Mouse (Mus musculus): ENCODE data around the gene Slc44a2. TPM values are rescaled to one million over a fixed set of nuclear protein-coding genes. Genes with fewer than 3 reads are reported as not detected.
A peak's percentile ranks its signal among the peaks of the same experiment; 100 is the strongest.
"Not testable (repeated sequence)": the region's sequence is repeated elsewhere in the genome, so short reads cannot be mapped to it uniquely, and the experiment has no call there.

Slc44a2 gene
- total RNA-seq (2021), result 10 to 100 TPM; 40.3 to 50.5 TPM
- long read RNA-seq, experiment 1, transcript Slc44a2-210 (22 exons, 3,478 nt), result major isoform, 10 of 56 reads
- long read RNA-seq, experiment 1, partial matches to known transcripts, result 7 of 56 reads
- long read RNA-seq, experiment 1, other reads (novel, unspliced or antisense), result 39 of 56 reads
- long read RNA-seq, experiment 2, transcript Slc44a2-210 (22 exons, 3,478 nt), result major isoform, 5 of 39 reads
- long read RNA-seq, experiment 2, partial matches to known transcripts, result 6 of 39 reads
- long read RNA-seq, experiment 2, other reads (novel, unspliced or antisense), result 28 of 39 reads

DNA sequence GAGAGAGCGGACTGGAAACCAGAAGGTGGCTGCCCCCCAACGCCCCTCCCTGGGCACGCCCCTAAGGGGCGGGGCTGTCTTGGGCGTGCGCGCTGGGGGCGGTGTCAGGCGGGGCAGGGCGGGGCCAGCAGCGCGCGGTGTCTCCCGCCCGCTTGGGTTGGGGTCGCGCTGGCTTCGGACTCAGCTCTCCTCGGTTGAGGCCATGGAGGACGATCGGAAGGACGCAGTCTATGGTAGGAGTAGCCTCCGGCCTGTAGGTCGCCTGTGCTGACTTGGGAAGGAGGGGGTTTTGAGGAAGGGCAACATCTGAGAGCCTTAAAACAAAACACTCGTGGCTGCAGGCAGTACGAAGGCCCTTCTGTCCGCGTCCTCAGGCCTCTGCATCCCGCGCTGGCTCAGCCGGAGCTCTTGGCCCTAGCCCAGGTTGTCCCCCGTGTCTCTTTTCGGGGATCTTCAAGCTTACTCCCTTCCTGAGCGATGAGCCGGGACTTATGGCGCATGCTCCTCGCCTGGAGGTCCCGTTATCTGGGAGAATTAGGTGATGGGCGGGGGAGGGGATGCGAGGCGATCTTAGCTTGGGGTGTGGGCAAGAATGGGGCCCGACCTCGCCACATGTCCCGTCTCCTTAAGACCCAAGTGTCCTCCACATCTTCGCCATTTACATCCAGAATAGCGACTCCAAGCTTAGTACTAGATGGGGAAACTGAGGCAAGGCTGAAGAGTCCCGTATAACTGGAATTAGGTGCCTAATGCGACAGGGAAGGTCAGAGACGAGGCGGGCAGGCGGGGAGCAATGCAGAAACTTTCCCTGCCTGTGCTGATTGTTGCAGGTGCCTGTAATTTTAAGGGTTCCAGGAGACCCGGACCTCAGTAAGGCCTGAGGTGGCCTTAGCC lies at the start of gene Slc44a2:
TSS of gene Slc44a2 (plus strand) at position 80 of the 894 bp plus-strand sequence.
- peak; percentile 75 to 85 for DNase-seq (ENCODE audit: low spot score in 2 of 2)

- DNase-seq (ENCODE audit: low spot score in 2 of 2), result no peak
These were observed 48.1 kb upstream of the Slc44a2 start for GRCm38 (mm10) chr9:21272391-21272790.

- DNase-seq (ENCODE audit: low spot score in 2 of 2), result no peak
These were observed 47.4 kb upstream of the Slc44a2 start for GRCm38 (mm10) chr9:21273094-21273493.

DNA sequence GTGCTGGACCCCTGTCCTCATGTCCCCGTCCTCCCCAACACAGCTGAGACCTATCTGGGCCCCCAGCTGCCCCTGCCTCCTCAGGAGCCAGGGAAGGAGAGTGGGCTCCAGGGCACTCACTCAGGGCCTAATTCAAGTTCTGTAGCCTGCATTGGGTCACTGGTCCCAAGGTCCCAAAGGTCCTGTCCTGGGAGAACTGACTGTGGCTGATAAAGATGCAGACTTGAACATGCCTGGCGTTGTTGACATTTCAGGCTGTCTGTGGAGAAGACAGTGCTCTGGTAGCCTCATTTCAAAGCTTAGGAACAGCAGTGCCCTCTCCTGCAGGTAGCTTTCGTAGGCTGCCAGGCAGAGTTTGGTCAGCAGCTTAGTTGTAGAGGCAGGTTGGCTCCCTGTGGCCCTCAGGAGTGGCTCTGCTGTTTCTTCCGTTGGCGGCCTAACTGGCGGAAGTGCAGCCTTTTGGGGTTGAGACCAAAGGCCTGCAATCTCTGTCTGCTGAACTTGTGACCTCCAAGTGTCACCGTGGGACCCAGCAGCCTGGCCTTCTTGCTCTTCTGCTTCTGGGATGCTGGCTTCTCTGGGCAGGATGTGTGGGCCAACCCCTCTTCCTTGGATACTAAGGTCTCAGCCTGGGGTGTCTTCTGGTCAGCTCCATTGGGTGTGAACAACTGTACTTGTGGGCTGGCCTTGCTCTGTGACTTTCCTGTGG lies 46.8 kb upstream of the Slc44a2 start:
- DNase-seq (ENCODE audit: low spot score in 2 of 2), result no peak

- DNase-seq (ENCODE audit: low spot score in 2 of 2), result no peak
These were observed 46.2 kb upstream of the Slc44a2 start for GRCm38 (mm10) chr9:21274336-21274735.

- DNase-seq (ENCODE audit: low spot score in 2 of 2), result no peak
These were observed 45.3 kb upstream of the Slc44a2 start for GRCm38 (mm10) chr9:21275013-21275710.

DNA sequence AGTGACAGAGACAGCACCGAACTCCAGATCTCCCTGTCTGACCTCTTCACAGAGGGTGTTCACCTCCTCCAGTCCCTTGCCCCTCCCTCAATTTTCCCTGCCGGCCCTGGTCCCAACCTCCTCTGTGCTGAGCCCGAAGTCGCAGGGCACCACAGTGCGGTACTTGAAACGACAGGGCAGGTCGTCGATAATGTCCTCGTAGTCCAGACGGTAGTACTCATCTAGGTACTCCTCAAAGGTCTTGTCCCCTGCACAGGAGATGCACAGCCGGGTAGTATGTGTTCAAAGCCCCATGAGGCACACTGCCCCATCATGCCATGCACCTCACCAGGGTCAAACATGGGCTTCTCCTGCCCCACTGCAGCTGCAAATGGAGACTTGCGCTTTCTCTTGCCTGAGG lies 44.8 kb upstream of the Slc44a2 start:
- DNase-seq (ENCODE audit: low spot score in 2 of 2), result no peak

DNA sequence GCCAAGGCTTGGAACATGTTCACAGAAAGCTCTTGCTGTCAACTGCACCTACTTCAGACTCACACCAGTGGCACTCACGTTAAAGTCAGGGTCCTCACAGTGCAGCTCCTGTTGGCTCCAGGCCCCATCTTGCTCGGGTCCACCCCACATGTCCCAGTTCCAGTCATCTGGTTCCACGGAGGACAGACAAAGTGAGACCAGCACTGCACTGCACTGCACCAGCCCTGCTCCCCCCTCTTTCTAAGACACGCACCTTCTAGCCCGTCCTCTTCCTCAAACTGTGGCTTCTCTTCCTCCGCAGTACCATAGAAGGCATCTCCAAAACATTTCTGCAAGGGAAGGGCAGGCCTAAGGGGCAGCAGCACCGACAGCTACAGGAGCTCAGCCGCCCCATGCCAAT lies 44.2 kb upstream of the Slc44a2 start:
- no peak for DNase-seq (ENCODE audit: low spot score in 2 of 2)

GRCm38 (mm10) chr9:21277776-21278175 lies 42.7 kb upstream of the Slc44a2 start:
- DNase-seq (ENCODE audit: low spot score in 2 of 2), result no peak

DNA sequence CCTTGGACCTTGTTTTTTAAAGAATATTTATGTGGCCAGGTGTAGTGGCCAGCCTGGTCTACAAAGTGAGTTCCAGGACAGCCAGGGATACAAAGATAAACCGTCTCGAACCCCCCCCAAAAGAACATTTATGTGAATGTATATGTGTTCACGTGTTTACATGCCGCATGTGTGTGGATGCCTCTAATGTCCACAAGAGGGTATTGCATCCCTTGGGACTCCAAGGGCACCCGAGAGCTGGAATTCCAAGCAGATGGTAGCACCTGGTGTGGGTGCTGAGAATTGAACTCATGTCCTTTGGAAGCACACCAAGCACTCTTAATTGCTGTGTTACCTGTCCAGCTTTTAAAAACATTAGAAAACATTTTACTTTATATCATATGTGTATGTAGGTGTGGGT lies 36.9 kb upstream of the Slc44a2 start:
- DNase-seq (ENCODE audit: low spot score in 2 of 2), result no peak

DNA sequence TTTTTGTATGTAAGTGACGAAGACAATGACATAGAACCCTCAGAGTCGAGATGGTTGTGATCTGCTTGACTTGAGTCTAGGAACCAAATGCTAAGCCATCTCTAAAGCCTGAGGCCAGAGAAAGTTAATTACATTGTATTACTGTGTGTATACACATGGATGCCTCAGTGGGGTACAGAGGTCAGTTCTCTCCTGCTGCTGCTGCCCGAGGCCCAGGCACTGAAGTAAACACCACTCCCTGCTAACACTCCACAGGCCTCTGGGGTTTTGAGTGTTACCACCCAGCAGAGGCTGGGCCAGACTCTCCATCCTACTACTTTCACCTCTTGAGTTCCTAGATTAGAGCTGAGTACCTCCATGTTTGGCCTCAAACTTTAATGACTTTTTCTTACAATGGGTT lies 36.5 kb upstream of the Slc44a2 start:
- no peak for DNase-seq (ENCODE audit: low spot score in 2 of 2)

DNA sequence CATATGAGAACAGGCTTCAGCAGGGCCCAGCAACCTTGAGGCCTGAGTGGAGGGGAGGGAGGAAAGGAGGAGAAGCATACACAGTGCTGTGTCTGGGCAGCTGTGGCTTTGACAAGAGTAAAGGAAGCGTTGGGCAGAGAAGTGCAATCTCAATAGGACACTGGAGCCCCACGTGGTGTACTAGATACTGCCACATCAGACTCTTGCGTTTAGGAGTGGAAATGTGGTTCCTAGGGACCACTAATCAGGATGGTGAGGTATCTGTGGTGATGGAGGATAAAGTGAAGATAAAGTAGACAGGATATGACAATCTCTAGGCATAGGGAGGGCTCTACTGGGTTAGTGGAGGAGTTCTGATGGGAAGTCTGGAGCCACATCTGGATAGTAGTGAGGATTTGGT lies 33.7 kb upstream of the Slc44a2 start:
- no peak for DNase-seq (ENCODE audit: low spot score in 2 of 2)

DNA sequence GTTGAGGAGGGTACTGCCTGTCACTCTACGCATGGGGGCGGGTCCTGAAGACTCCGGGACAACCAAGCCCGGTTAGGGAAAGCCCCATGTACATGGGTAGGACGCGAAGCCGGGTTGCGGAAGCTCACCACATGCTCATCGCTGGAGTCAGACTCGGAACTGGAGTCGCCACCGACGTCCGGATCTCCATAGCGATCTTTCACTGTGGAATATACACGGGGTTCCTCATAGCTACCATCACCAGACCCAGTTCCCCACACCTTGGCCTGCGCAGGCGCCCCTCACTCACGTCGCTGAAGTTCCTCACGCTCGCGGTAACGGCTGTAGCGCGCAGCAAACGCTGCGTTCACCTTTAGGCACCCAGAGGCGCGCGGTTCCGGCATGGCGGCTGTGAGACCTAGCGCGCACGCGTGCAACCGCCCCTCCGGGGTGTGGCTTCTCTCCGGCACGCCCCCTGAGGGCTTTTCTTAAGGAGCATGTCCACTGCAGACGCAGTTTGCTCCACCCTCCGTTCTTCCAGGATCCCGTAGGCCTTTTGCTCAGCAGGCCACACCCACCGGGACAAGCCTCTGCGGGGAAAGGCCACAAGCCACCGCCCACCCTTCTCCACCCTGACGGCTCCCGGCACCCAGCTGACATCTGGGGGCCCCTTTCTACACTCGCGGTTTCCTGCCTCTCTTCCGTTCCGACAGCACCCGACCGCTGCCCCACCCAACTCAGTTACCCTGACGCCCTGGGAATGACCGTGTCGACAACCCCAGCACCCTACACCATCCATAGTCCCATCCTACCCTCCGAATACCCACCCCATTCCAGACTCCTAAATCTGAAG lies 32.7 kb upstream of the Slc44a2 start, which contains the start of gene Kri1:
TSS of gene Kri1 (minus strand) at position 399 of the 832 bp plus-strand sequence.
- peak; percentile 94 to 96 for DNase-seq (ENCODE audit: low spot score in 2 of 2)

DNA sequence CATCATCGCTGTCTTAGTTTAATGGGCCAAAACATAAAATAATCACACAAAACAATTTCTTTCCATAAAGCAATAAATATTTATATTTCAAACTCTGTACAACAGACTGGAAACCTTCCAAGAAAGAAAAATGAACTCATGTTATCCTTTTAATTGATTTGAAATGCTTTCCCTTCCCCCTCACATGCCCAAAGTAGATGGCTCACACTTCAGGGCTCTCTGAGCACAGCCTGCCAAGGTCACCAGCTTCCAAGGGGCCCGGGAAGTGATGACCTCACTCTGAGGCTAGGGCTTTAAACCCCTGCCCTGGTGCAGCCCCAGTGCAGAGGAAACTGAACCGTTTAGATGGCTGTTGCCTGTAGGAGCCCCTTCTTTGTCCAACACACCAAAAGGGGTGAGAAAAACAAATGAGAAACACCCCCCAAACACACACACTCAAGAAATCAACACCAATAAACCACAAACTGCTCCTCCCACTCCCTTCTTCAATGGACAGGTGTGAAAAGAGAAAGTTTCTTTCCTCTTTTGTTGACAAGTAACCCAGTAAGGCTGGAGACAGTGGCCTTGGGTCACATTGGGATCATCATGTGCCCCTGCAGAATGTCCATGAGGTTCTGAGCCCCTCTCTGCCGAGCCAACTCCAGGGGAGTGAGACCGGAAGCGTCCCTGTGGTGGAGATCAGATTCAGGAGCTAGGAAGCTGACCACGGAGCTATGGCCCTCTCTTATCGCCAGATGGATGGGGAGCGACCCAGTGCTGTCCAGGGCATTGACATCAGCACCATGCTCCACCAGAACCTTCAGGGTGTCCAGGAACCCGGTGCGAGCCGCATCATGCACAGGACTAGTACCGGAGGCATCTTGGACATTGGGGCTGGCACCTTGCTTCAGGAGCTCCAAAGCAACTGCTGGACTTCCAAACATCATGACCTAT lies 31.8 kb upstream of the Slc44a2 start:
- DNase-seq (ENCODE audit: low spot score in 2 of 2), result no peak

- no peak for DNase-seq (ENCODE audit: low spot score in 2 of 2)
These were observed 31.2 kb upstream of the Slc44a2 start for GRCm38 (mm10) chr9:21289337-21289671.

DNA sequence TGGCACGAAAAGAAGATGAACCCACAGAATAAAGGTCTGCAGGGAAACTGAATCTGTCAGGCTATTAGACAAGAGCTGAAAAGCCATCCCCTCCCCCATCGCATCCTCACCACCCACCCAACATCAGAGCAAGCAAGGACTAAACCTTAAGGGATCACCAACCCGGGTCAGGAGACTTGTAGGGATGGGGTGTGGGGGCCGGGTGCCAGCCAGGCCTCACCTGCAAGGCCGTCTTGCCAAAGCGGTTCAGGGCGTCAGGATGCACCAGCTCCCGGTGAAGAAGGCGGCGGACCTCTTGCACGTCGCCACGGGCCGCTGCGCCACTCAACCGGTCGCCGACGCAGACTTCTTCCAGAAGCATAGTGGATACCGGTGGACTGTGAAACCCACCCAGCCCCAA lies 29.9 kb upstream of the Slc44a2 start:
- DNase-seq (ENCODE audit: low spot score in 2 of 2), result peak in 1 of 2 experiments; percentile 50

DNA sequence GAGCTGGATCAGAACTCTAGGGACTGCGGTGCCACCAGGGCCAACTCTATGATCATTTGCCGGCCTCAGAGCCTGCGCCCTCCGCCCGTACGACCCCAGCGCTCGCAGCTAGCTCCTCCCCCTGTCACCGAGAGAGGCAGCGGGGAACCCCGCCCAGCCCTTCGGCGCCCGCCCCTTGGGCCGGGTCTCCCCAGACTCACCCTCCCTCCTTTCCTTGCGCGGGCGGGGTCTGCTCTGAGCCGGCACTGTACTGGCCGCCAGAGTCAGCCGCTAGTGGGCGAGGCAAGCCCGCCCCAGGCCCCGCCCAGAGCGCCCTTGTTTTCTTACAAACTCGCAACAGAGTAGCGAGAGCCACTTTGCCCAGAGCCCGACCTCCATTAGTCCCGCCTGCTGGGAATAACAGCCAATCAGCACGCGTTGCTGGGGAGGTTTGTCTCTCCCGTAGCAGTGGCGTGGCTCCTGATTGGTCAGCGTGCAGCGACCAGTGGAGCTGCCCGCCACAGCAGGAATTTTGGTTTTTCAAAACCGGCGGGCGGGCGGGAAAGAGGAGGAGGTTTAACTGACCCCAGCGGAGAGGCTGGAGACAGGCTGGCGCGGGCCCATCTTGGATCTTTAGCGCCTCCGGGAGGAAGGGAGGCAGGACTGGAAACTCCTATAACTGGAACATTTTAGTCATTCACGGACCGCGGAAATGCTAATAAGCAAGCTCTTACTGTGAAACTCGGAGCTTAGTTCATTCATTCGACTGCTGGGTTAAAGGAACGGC lies 29.3 kb upstream of the Slc44a2 start, which contains the start of gene Cdkn2d:
TSS of gene Cdkn2d (minus strand) at position 386 of the 766 bp plus-strand sequence.
- DNase-seq (ENCODE audit: low spot score in 2 of 2), result peak; percentile 99 to 100

- DNase-seq (ENCODE audit: low spot score in 2 of 2), result not testable (repeated sequence)
These were observed 28.6 kb upstream of the Slc44a2 start for GRCm38 (mm10) chr9:21291868-21292267.
